Mouse (Mus musculus): ENCODE data around the gene Reg4. TPM values are rescaled to one million over a fixed set of nuclear protein-coding genes. Genes with fewer than 3 reads are reported as not detected.

The Reg4 gene
- not detected in 2 replicates for total RNA-seq (2014; fragmentation: Nextera tagmentation)
- 0.12 TPM in 1 of 2 replicates, not detected in the other for total RNA-seq (2017)
- not detected in 2 replicates for polyA plus RNA-seq (2012)

DNA sequence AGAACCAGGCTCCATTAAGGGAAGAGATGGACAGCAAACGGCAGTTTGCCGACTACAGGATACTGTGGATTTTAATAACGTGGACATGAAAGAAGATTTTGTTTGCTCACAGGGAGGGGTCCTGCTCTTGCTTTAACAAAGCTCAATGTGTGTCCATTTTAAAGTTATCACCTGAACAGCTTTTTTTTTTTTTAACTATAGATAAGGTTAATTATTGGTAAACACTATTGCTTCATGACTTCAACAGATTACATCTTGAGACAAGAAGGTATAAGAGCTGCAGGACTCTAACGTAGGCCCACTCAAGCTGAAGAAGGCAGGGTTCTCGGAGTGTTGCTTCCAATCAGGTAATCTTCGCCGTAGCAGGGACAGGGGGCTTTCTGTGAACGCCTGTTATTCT is at the start of gene Reg4:
TSS of gene Reg4 (plus strand) at position 301 of the 400 bp plus-strand sequence.
- Histone ChIP-seq H3K9me3 (replicated peaks) (peaks cover 48% of the 10 kb centered on the region), H3K27me3 (ENCODE audit: insufficient read depth, low read length) (no peaks in the 10 kb centered on the region), H3K4me1 (ENCODE audit: insufficient read depth, low read depth, low read length) (no peaks in the 10 kb centered on the region), H3K36me3 (replicated peaks) (no peaks in the 10 kb centered on the region), H3K4me3 (ENCODE audit: low read depth, low read length) (no peak within 1 kb of the TSS)
- ATAC-seq (ENCODE audit: extremely low read depth, insufficient number of reproducible peaks, low FRiP score, poor library complexity, severe bottlenecking) = no peak
- TF ChIP-seq TAL1 (conservative IDR thresholded peaks at IDR 0.05; ENCODE audit: low read depth, low read length) = no peak
- TF ChIP-seq GATA2 (IDR thresholded peaks at IDR 0.05; ENCODE audit: borderline replicate concordance, low read depth, low read length) = no peak
- TF ChIP-seq GATA1 (IDR thresholded peaks at IDR 0.05; ENCODE audit: borderline replicate concordance, low read length) = no peak
- no peak for TF ChIP-seq POLR2AphosphoS5 (IDR thresholded peaks at IDR 0.05; ENCODE audit: insufficient replicate concordance, low read depth, low read length)
- no peak for TF ChIP-seq CTCF (IDR thresholded peaks at IDR 0.05; ENCODE audit: low read depth, low read length)
- DNase-seq (ENCODE audit: low spot score) = no peak

GRCm38 (mm10) chr3:98178340-98178739 is 43.6 kb upstream of the Reg4 start:
- no peak for DNase-seq (ENCODE audit: low spot score)
- Histone ChIP-seq H3K27me3 (ENCODE audit: insufficient read depth, low read length) (no peaks in the 10 kb centered on the region), H3K9me3 (replicated peaks) (peaks cover 28% of the 10 kb centered on the region), H3K4me1 (ENCODE audit: insufficient read depth, low read depth, low read length) (no peaks in the 10 kb centered on the region), H3K36me3 (replicated peaks) (no peaks in the 10 kb centered on the region), H3K4me3 (ENCODE audit: low read depth, low read length) (no peak overlapping the region)
- ATAC-seq (ENCODE audit: extremely low read depth, insufficient number of reproducible peaks, low FRiP score, poor library complexity, severe bottlenecking) = no peak
- no peak for TF ChIP-seq POLR2AphosphoS5 (IDR thresholded peaks at IDR 0.05; ENCODE audit: insufficient replicate concordance, low read depth, low read length)
- TF ChIP-seq TAL1 (conservative IDR thresholded peaks at IDR 0.05; ENCODE audit: low read depth, low read length) = no peak
- TF ChIP-seq CTCF (IDR thresholded peaks at IDR 0.05; ENCODE audit: low read depth, low read length) = no peak
- TF ChIP-seq GATA2 (IDR thresholded peaks at IDR 0.05; ENCODE audit: borderline replicate concordance, low read depth, low read length) = no peak
- no peak for TF ChIP-seq GATA1 (IDR thresholded peaks at IDR 0.05; ENCODE audit: borderline replicate concordance, low read length)

GRCm38 (mm10) chr3:98180805-98181204 is 41.2 kb upstream of the Reg4 start:
- Histone ChIP-seq H3K4me1 (ENCODE audit: insufficient read depth, low read depth, low read length) (no peaks in the 10 kb centered on the region), H3K36me3 (replicated peaks) (no peaks in the 10 kb centered on the region), H3K27me3 (ENCODE audit: insufficient read depth, low read length) (no peaks in the 10 kb centered on the region), H3K9me3 (replicated peaks) (peaks cover 38% of the 10 kb centered on the region), H3K4me3 (ENCODE audit: low read depth, low read length) (no peak overlapping the region)
- DNase-seq (ENCODE audit: low spot score) (no peak), ATAC-seq (ENCODE audit: extremely low read depth, insufficient number of reproducible peaks, low FRiP score, poor library complexity, severe bottlenecking) (no peak)
- TF ChIP-seq GATA1 (IDR thresholded peaks at IDR 0.05; ENCODE audit: borderline replicate concordance, low read length) (no peak), POLR2AphosphoS5 (IDR thresholded peaks at IDR 0.05; ENCODE audit: insufficient replicate concordance, low read depth, low read length) (no peak), GATA2 (IDR thresholded peaks at IDR 0.05; ENCODE audit: borderline replicate concordance, low read depth, low read length) (no peak), CTCF (IDR thresholded peaks at IDR 0.05; ENCODE audit: low read depth, low read length) (no peak)

DNA sequence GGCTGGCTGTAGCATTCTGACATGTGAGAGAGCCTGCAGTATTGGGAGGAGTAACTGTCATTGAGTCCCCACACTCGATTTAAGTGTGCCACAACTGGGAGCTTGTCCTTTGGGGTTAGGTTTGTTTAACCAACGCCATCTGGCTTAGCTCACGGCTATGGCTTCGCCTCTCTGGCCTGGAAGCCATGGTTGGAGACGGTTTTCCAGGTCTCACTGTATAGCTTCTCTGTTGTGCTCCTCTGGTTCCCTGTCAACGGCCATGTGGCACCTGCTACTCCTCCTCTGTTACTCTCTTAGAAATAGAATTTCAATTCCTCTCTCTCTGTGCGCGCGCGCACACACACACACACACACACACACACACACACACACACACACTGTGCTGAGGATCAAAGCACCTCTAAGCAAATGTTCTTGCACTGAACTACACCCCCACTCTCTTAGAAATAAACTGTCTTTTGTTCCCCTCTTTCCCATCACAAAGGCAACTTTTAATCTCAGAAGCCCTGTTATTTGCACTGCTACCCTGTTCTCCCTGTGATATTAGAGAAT is 36.7 kb upstream of the Reg4 start:
- no peak for ATAC-seq (ENCODE audit: extremely low read depth, insufficient number of reproducible peaks, low FRiP score, poor library complexity, severe bottlenecking)
- H3K27me3 ChIP-seq (ENCODE audit: insufficient read depth, low read length) = no peaks in the 10 kb centered on the region
- no peaks in the 10 kb centered on the region for H3K4me1 ChIP-seq (ENCODE audit: insufficient read depth, low read depth, low read length)
- H3K4me3 ChIP-seq (ENCODE audit: low read depth, low read length) = no peak overlapping the region
- H3K9me3 ChIP-seq (replicated peaks) = peaks cover 32% of the 10 kb centered on the region
- no peak for DNase-seq (ENCODE audit: low spot score)
- H3K36me3 ChIP-seq (replicated peaks) = no peaks in the 10 kb centered on the region
- TF ChIP-seq POLR2AphosphoS5 (IDR thresholded peaks at IDR 0.05; ENCODE audit: insufficient replicate concordance, low read depth, low read length) = no peak
- no peak for TF ChIP-seq GATA1 (IDR thresholded peaks at IDR 0.05; ENCODE audit: borderline replicate concordance, low read length)
- TF ChIP-seq TAL1 (conservative IDR thresholded peaks at IDR 0.05; ENCODE audit: low read depth, low read length) = no peak
- no peak for TF ChIP-seq GATA2 (IDR thresholded peaks at IDR 0.05; ENCODE audit: borderline replicate concordance, low read depth, low read length)
- no peak for TF ChIP-seq CTCF (IDR thresholded peaks at IDR 0.05; ENCODE audit: low read depth, low read length)

DNA sequence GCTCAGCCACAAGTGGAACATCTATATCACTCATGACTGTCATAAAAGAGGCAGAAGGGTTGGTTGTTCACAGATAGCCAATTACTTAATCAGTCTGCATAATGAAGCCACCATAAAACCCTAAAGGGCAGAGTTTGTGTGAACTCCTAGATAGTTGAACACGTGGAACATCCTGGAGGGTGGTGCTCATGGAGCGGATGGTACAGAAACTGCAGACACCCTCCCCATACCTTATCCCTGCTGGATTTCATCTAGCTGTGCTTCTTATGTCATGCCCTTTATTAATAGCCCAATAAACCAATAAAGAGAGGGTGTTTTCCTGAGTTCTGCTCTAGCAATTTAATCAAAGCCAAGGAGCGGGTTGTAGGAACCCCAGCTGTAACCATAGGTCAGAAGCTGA is 34.2 kb upstream of the Reg4 start:
- H3K9me3 ChIP-seq (replicated peaks) = peaks cover 37% of the 10 kb centered on the region
- TF ChIP-seq CTCF (IDR thresholded peaks at IDR 0.05; ENCODE audit: low read depth, low read length) (no peak), GATA2 (IDR thresholded peaks at IDR 0.05; ENCODE audit: borderline replicate concordance, low read depth, low read length) (no peak), POLR2AphosphoS5 (IDR thresholded peaks at IDR 0.05; ENCODE audit: insufficient replicate concordance, low read depth, low read length) (no peak), TAL1 (conservative IDR thresholded peaks at IDR 0.05; ENCODE audit: low read depth, low read length) (no peak), GATA1 (IDR thresholded peaks at IDR 0.05; ENCODE audit: borderline replicate concordance, low read length) (no peak)

GRCm38 (mm10) chr3:98197711-98198532 is 24.0 kb upstream of the Reg4 start:
- no peaks in the 10 kb centered on the region for H3K4me1 ChIP-seq (ENCODE audit: insufficient read depth, low read depth, low read length)
- ATAC-seq (ENCODE audit: extremely low read depth, insufficient number of reproducible peaks, low FRiP score, poor library complexity, severe bottlenecking) (no peak), DNase-seq (ENCODE audit: low spot score) (no peak)
- H3K4me3 ChIP-seq (ENCODE audit: low read depth, low read length) = no peak overlapping the region
- H3K27me3 ChIP-seq (ENCODE audit: insufficient read depth, low read length) = no peaks in the 10 kb centered on the region
- TF ChIP-seq TAL1 (conservative IDR thresholded peaks at IDR 0.05; ENCODE audit: low read depth, low read length) (no peak), POLR2AphosphoS5 (IDR thresholded peaks at IDR 0.05; ENCODE audit: insufficient replicate concordance, low read depth, low read length) (no peak)
- H3K36me3 ChIP-seq (replicated peaks) = no peaks in the 10 kb centered on the region
- peaks cover 35% of the 10 kb centered on the region for H3K9me3 ChIP-seq (replicated peaks)

More for the DNA sequence above, 34.2 kb upstream of the Reg4 start:
- no peaks in the 10 kb centered on the region for H3K27me3 ChIP-seq (ENCODE audit: insufficient read depth, low read length)
- H3K36me3 ChIP-seq (replicated peaks) = no peaks in the 10 kb centered on the region
- ATAC-seq (ENCODE audit: extremely low read depth, insufficient number of reproducible peaks, low FRiP score, poor library complexity, severe bottlenecking) (no peak), DNase-seq (ENCODE audit: low spot score) (no peak)
- H3K4me1 ChIP-seq (ENCODE audit: insufficient read depth, low read depth, low read length) = no peaks in the 10 kb centered on the region
- no peak overlapping the region for H3K4me3 ChIP-seq (ENCODE audit: low read depth, low read length)
